Mouse (Mus musculus) brain, embryonic 14.5 days (tissue): Measurements from ENCODE around the gene Ccdc141.

ENCODE experiments used
- CTCF ChIP-seq: fragments of 200-500 bp; IDR thresholded peaks from 2 replicates; pipeline ENCODE4 v1.5.1; 2012; ENCODE audit warnings: inconsistent platforms, mild to moderate bottlenecking, moderate library complexity, borderline replicate concordance; ENCODE audit not compliant: insufficient read depth, insufficient read length; ENCODE audit errors: extremely low read depth
- POLR2A ChIP-seq: fragments of 200-500 bp; IDR thresholded peaks from 2 replicates; pipeline ENCODE4 v1.6.1; 2012; ENCODE audit warnings: mild to moderate bottlenecking, inconsistent platforms, borderline replicate concordance; ENCODE audit not compliant: poor library complexity, insufficient read depth, insufficient read length, severe bottlenecking; ENCODE audit errors: extremely low read depth

GRCm38 (mm10) chr2:77034112-77034511 is 136.3 kb downstream of the Ccdc141 start:
- no peak for TF ChIP-seq POLR2A
- no peak for TF ChIP-seq CTCF
